Mouse (Mus musculus): Measurements from ENCODE around the gene Tgfbr3. TPM values are rescaled to one million over a fixed set of nuclear protein-coding genes. Genes with fewer than 3 reads are reported as not detected.
A peak's percentile ranks its signal among the peaks of the same experiment; 100 is the strongest.

The Tgfbr3 gene
- polyA plus RNA-seq, 1 experiment from 2014 or later, result 3.4 TPM

GRCm38 (mm10) chr5:107087829-107088808 lies 201.3 kb downstream of the Tgfbr3 start:
- Histone ChIP-seq H3K4me2 (replicated peaks) (peak overlapping the region; percentile 33), H3K36me3 (no peaks in the 10 kb centered on the region), H3K4me1 (replicated peaks) (peaks cover 10% of the 10 kb centered on the region), H3K27ac (no peak overlapping the region), H3K9me3 (no peaks in the 10 kb centered on the region), H3K9ac (replicated peaks) (no peak overlapping the region), H3K27me3 (peaks cover 7% of the 10 kb centered on the region), H3K4me3 (replicated peaks) (no peak overlapping the region)
- 21% methylated on average over 12 of the region's 12 CpGs for WGBS
- ATAC-seq, result peak; percentile 91

DNA sequence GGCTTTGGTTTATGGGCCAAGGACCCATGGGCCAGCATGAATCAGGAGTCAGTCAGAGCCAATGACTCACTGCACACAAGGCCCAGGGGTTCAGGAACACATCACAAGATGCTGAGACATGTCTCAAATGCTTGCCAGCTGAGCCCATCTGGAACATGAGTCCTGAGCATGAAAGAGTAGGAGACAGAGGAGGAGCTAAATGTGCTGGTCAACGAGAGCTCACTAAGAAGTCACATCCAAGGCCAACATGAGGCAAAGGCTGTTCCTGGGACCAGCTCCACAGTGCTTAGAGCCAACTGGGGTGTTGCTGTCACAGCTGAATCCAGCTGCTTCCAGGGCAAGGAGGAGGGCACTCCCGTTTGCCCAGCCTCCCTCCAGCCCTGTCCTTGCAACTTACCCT lies 202.1 kb downstream of the Tgfbr3 start:
- H3K9me3 ChIP-seq, result no peaks in the 10 kb centered on the region
- no peak overlapping the region for H3K4me3 ChIP-seq (replicated peaks)
- ATAC-seq, result 0 out of 2 replicates have a peak, but pooled peaks have one; percentile 20
- no peak overlapping the region for H3K27ac ChIP-seq
- H3K4me2 ChIP-seq (replicated peaks), result no peak overlapping the region
- H3K4me1 ChIP-seq (replicated peaks), result peaks cover 10% of the 10 kb centered on the region
- peaks cover 7% of the 10 kb centered on the region for H3K27me3 ChIP-seq
- 57% methylated on average over 2 of the region's 2 CpGs for WGBS
- H3K36me3 ChIP-seq, result no peaks in the 10 kb centered on the region
- no peak overlapping the region for H3K9ac ChIP-seq (replicated peaks)

GRCm38 (mm10) chr5:107086166-107086565 lies 203.3 kb downstream of the Tgfbr3 start:
- Histone ChIP-seq H3K9ac (replicated peaks) (no peak overlapping the region), H3K27ac (no peak overlapping the region)
- 86% methylated on average over 5 of the region's 5 CpGs for WGBS

GRCm38 (mm10) chr5:107084431-107084830 lies 205.0 kb downstream of the Tgfbr3 start:
- H3K4me2 ChIP-seq (replicated peaks), result no peak overlapping the region
- no peak for ATAC-seq
- H3K4me3 ChIP-seq (replicated peaks), result no peak overlapping the region
- H3K9ac ChIP-seq (replicated peaks), result no peak overlapping the region
- H3K4me1 ChIP-seq (replicated peaks), result peaks cover 16% of the 10 kb centered on the region
- H3K27ac ChIP-seq, result no peak overlapping the region
- no peaks in the 10 kb centered on the region for H3K9me3 ChIP-seq
- WGBS, result 88% methylated on average over 4 of the region's 4 CpGs
- peaks cover 3% of the 10 kb centered on the region for H3K27me3 ChIP-seq
- no peaks in the 10 kb centered on the region for H3K36me3 ChIP-seq

More at GRCm38 (mm10) chr5:107086166-107086565, 203.3 kb downstream of the Tgfbr3 start:
- no peak overlapping the region for H3K4me2 ChIP-seq (replicated peaks)
- no peak overlapping the region for H3K4me3 ChIP-seq (replicated peaks)
- H3K36me3 ChIP-seq, result no peaks in the 10 kb centered on the region
- peaks cover 12% of the 10 kb centered on the region for H3K4me1 ChIP-seq (replicated peaks)
- H3K9me3 ChIP-seq, result no peaks in the 10 kb centered on the region
- no peak for ATAC-seq
- peaks cover 7% of the 10 kb centered on the region for H3K27me3 ChIP-seq

GRCm38 (mm10) chr5:107082011-107082410 lies 207.4 kb downstream of the Tgfbr3 start:
- no peak for ATAC-seq
- H3K36me3 ChIP-seq, result no peaks in the 10 kb centered on the region
- H3K4me3 ChIP-seq (replicated peaks), result no peak overlapping the region
- peaks cover 13% of the 10 kb centered on the region for H3K4me1 ChIP-seq (replicated peaks)
- no peak overlapping the region for H3K27ac ChIP-seq
- H3K4me2 ChIP-seq (replicated peaks), result no peak overlapping the region
- H3K9ac ChIP-seq (replicated peaks), result no peak overlapping the region
- H3K9me3 ChIP-seq, result no peaks in the 10 kb centered on the region
- no peaks in the 10 kb centered on the region for H3K27me3 ChIP-seq
- 76% methylated on average over 3 of the region's 3 CpGs for WGBS

GRCm38 (mm10) chr5:107080986-107081624 lies 208.3 kb downstream of the Tgfbr3 start:
- no peak overlapping the region for H3K4me2 ChIP-seq (replicated peaks)
- H3K36me3 ChIP-seq, result no peaks in the 10 kb centered on the region
- no peak overlapping the region for H3K27ac ChIP-seq
- H3K9me3 ChIP-seq, result no peaks in the 10 kb centered on the region
- WGBS, result 41% methylated on average over 12 of the region's 12 CpGs
- H3K27me3 ChIP-seq, result no peaks in the 10 kb centered on the region
- H3K9ac ChIP-seq (replicated peaks), result no peak overlapping the region
- no peak overlapping the region for H3K4me3 ChIP-seq (replicated peaks)
- peaks cover 13% of the 10 kb centered on the region for H3K4me1 ChIP-seq (replicated peaks)
- ATAC-seq, result no peak

GRCm38 (mm10) chr5:107079920-107080319 lies 209.5 kb downstream of the Tgfbr3 start:
- Histone ChIP-seq H3K9ac (replicated peaks) (no peak overlapping the region), H3K4me1 (replicated peaks) (peaks cover 13% of the 10 kb centered on the region), H3K27me3 (no peaks in the 10 kb centered on the region; the same call in 1 of the 2 replicates), H3K9me3 (no peaks in the 10 kb centered on the region), H3K4me2 (replicated peaks) (no peak overlapping the region), H3K36me3 (no peaks in the 10 kb centered on the region), H3K4me3 (replicated peaks) (no peak overlapping the region), H3K27ac (no peak overlapping the region)
- no peak for ATAC-seq
- WGBS, result 60% methylated on average over 8 of the region's 8 CpGs

DNA sequence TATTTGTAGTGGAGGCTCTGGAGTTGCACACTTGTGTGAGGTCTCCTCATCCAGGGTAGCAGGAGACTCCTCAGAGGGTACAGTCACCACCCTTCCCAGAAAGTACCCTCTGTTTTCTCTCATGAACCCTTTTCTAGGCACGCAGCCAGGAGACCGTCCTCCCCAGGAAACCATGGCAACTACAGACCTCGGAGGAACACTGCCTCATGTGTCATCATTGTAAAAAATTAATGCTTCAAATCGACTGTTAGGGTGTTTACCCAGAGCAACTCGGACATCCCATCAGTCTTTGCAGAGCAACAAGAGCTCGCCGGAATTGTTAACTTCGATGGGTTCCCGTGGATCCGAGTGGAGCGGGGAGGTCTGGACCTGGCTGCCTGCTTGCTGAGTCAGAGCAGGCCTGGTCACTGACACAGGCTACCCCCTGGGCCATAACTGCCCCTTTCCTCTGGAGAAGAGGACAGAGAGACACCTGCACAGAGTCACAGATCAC lies 210.2 kb downstream of the Tgfbr3 start:
- ATAC-seq, result 0 out of 2 replicates have a peak, but pooled peaks have one; percentile 53
- Histone ChIP-seq H3K9me3 (no peaks in the 10 kb centered on the region), H3K9ac (replicated peaks) (no peak overlapping the region), H3K27me3 (no peaks in the 10 kb centered on the region; the same call in 1 of the 2 replicates), H3K4me3 (replicated peaks) (no peak overlapping the region), H3K36me3 (no peaks in the 10 kb centered on the region), H3K4me1 (replicated peaks) (peaks cover 16% of the 10 kb centered on the region), H3K27ac (no peak overlapping the region), H3K4me2 (replicated peaks) (no peak overlapping the region)
- 62% methylated on average over 11 of the region's 11 CpGs for WGBS

DNA sequence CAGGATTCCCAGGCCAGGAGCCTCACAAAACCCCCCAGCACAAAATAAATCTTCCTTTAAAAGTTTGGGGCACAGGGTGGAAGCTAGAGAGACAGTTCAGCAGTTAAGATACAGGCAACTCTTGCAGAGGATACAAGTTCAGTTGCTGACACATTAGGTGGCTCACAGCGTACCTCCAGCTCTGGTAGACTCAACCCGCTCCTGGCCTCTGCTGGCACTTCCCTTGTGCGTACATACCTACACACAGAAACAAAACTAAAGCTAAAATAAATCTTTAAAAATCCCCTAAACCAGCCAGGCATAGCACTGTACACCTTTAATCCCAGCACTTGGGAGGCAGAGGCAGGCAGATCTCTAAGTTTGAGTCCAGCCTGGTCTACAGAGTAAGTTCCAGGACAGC lies 211.1 kb downstream of the Tgfbr3 start:
- H3K36me3 ChIP-seq, result no peaks in the 10 kb centered on the region
- ATAC-seq, result no peak

GRCm38 (mm10) chr5:107077900-107078299 lies 211.5 kb downstream of the Tgfbr3 start:
- H3K27ac ChIP-seq, result no peak overlapping the region
- H3K9me3 ChIP-seq, result no peaks in the 10 kb centered on the region
- H3K9ac ChIP-seq (replicated peaks), result no peak overlapping the region
- H3K36me3 ChIP-seq, result no peaks in the 10 kb centered on the region
- peaks cover 17% of the 10 kb centered on the region for H3K4me1 ChIP-seq (replicated peaks)
- 93% methylated on average over 7 of the region's 7 CpGs for WGBS
- ATAC-seq, result no peak
- no peak overlapping the region for H3K4me3 ChIP-seq (replicated peaks)
- no peaks in the 10 kb centered on the region; the same call in 1 of the 2 replicates for H3K27me3 ChIP-seq
- H3K4me2 ChIP-seq (replicated peaks), result no peak overlapping the region

More for the DNA sequence above, 211.1 kb downstream of the Tgfbr3 start:
- no peak overlapping the region for H3K27ac ChIP-seq
- H3K4me3 ChIP-seq (replicated peaks), result no peak overlapping the region
- no peak overlapping the region for H3K4me2 ChIP-seq (replicated peaks)
- H3K27me3 ChIP-seq, result no peaks in the 10 kb centered on the region; the same call in 1 of the 2 replicates
- no peaks in the 10 kb centered on the region for H3K9me3 ChIP-seq
- WGBS, result 98% methylated on average over 3 of the region's 3 CpGs
- H3K9ac ChIP-seq (replicated peaks), result no peak overlapping the region
- H3K4me1 ChIP-seq (replicated peaks), result peaks cover 17% of the 10 kb centered on the region

DNA sequence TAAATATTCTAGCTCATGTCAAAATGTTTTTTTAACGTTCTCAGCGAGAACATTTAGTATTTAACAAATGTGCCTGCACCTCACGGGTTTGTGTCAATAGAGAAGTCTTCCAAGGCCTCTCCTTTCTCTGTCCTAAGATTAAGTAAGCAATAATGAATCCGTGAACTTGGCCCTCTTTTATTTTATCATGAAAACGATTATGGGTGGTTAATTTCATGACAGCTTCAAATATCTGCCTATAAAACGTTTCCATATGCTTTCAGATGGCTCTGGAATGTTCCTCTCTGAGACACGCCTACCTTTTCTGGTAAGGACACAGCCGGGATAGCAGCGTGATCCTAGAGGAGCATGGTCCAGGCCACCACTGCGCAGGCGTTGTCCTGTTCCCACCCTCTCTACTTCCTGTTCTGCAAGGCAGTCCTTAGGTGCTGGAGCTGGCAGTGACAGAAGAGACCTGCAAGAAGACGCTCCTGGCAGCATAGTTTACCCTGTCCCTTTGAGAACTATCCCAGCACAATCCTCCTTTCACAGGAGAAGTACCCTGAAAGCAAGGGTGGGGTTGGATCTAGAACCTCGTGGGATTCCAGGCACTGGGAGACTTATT lies 214.3 kb downstream of the Tgfbr3 start:
- WGBS, result 85% methylated on average over 13 of the region's 13 CpGs
- Histone ChIP-seq H3K9ac (replicated peaks) (no peak overlapping the region), H3K4me2 (replicated peaks) (no peak overlapping the region), H3K27ac (no peak overlapping the region), H3K4me3 (replicated peaks) (no peak overlapping the region), H3K9me3 (no peaks in the 10 kb centered on the region), H3K4me1 (replicated peaks) (peaks cover 13% of the 10 kb centered on the region), H3K27me3 (no peaks in the 10 kb centered on the region; the same call in 1 of the 2 replicates), H3K36me3 (no peaks in the 10 kb centered on the region)
- no peak for ATAC-seq
